Mouse (Mus musculus) ovary, adult 18-20 months (tissue): ENCODE results near the gene Arcn1.

ENCODE experiments used
- DNase-seq: peaks from one replicate; pipeline ENCODE4 v3.0.0; 2022; ENCODE audit warnings: low spot score, mixed read lengths

The Arcn1 gene

GRCm38 (mm10) chr9:44740663-44741192 lies 26.9 kb downstream of the Arcn1 start:
- DNase-seq, result no peak

- peak; percentile 54 for DNase-seq
Measured at GRCm38 (mm10) chr9:44737240-44737949, 30.2 kb downstream of the Arcn1 start.

GRCm38 (mm10) chr9:44736301-44736700 lies 31.3 kb downstream of the Arcn1 start:
- DNase-seq, result no peak

GRCm38 (mm10) chr9:44735886-44736285 lies 31.8 kb downstream of the Arcn1 start:
- no peak for DNase-seq

GRCm38 (mm10) chr9:44734524-44735494 lies 32.8 kb downstream of the Arcn1 start, which contains the start of gene Phldb1:
Gene Phldb1 (minus strand): TSS chr9:44735198.
- peak; percentile 80 for DNase-seq

- no peak for DNase-seq
Measured at GRCm38 (mm10) chr9:44733671-44734523, 33.7 kb downstream of the Arcn1 start.

- no peak for DNase-seq
Measured at GRCm38 (mm10) chr9:44732921-44733530, 34.6 kb downstream of the Arcn1 start.

GRCm38 (mm10) chr9:44732130-44732549 lies 35.5 kb downstream of the Arcn1 start:
- no peak for DNase-seq

- no peak for DNase-seq
Measured at GRCm38 (mm10) chr9:44727441-44727840, 40.2 kb downstream of the Arcn1 start.

GRCm38 (mm10) chr9:44726431-44727146 lies 41.1 kb downstream of the Arcn1 start:
- no peak for DNase-seq

GRCm38 (mm10) chr9:44724665-44725064 lies 43.0 kb downstream of the Arcn1 start:
- DNase-seq, result no peak

- DNase-seq, result peak; percentile 57
Measured at GRCm38 (mm10) chr9:44724223-44724622, 43.4 kb downstream of the Arcn1 start.

GRCm38 (mm10) chr9:44723521-44724041 lies 44.1 kb downstream of the Arcn1 start:
- DNase-seq, result no peak

GRCm38 (mm10) chr9:44723008-44723407 lies 44.6 kb downstream of the Arcn1 start:
- no peak for DNase-seq

GRCm38 (mm10) chr9:44722575-44722974 lies 45.1 kb downstream of the Arcn1 start:
- no peak for DNase-seq

- DNase-seq, result no peak
Measured at GRCm38 (mm10) chr9:44721877-44722186, 45.8 kb downstream of the Arcn1 start.

GRCm38 (mm10) chr9:44721154-44721876 lies 46.3 kb downstream of the Arcn1 start:
- peak; percentile 91 for DNase-seq

- no peak for DNase-seq
Measured at GRCm38 (mm10) chr9:44720358-44721153, 47.1 kb downstream of the Arcn1 start.
